Mouse (Mus musculus) heart, postnatal 4 days (tissue): ENCODE measurements at regions not wholly inside any gene's neighbourhood (a gene's known extent, or its start where the extent isn't known, plus 50 kb on each side); places are given as distances from the start of the nearest gene placed in this dataset.

Experiments
- DNase-seq: peaks from one replicate; pipeline ENCODE4 v3.0.0; 2021

GRCm38 (mm10) chr10:96325297-96325696, 188.9 kb downstream of the Gm5426 start:
- no peak for DNase-seq

GRCm38 (mm10) chr10:96330639-96331487, 194.5 kb downstream of the Gm5426 start:
- DNase-seq: no peak

DNA sequence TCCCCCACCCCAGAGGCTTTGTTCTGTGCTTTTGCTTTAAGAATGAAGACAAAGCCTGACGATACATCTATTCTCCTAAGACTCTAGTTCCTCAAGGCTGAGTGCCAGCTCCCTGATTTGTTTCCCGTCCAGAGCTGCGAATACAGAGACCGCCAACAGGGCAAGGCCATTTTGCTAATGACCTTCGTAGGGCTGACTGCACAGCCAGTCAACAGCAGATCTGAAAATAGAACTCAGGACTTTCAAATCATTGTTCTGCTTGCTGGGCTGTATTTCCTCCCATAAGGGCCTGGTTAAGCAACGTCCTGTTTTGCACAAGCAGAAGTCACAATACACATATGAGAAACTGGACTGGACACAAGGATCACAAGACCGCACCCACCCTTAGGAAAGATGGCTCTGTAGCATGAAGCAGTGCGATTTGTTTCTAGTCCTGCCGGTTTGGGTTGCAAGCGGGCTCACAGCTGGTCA, 196.4 kb downstream of the Gm5426 start:
- DNase-seq: peak; percentile 71

DNA sequence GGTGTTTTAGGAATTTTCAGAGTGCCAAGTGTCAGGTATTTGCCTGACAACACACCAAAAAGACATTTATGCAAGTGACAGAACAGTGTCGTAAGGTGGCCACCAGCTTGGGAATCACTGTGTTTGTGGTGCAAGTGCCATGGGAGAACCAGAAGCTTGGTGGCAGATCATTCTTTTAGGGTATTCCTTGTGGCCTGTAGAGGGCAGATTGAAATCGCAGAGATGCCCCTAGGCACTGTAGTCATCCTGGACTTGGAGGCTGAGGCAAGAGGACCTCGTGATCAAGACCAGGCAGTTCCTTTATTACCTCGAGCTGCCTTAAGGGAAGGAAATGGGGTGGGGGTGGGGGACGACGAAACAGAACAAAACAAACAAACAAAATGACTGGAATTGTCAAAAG, 196.8 kb downstream of the Gm5426 start:
- DNase-seq: peak; percentile 9

- no peak for DNase-seq
These were observed 199.9 kb downstream of the Gm5426 start for GRCm38 (mm10) chr10:96336271-96336670.

GRCm38 (mm10) chr10:96337088-96337666, 200.8 kb downstream of the Gm5426 start:
- no peak for DNase-seq

DNA sequence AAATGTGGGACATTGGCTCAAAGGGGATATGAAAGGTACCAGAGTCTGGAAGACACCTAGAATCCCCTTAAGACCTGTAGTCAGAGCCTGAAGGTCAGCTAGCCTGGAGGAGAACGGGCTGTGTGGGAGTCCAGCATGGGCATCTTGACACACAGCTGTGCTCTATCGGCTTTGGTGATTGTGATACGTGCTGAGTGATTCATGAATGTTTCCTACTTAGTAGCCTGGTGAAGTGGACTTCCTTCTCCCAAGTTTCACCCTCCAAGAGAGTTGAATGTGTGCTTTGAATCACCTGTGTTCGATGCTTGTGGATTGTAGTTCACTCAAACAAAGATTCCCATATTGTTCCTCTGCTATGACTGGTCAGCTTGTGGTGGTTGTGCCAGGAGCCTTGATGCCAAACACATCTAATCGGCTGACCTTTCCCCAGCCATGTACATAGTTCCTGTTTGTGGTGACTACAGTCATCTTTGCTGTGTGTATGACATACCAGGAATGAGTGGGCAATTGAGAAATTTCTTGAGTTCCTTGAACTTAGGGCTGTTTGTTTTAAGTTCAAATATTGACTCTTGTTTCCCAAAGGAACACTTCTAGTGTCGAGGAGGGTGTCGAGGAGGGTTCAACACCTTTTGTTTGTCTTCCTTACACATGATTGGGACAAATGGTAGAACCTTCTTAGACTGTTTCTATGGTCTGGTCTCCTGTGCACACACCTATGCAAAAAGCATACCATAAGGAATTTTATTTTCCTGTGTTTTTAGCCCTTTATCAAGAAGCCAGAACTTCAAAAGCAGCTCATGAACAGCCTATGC, 201.6 kb downstream of the Gm5426 start:
- DNase-seq: no peak

DNA sequence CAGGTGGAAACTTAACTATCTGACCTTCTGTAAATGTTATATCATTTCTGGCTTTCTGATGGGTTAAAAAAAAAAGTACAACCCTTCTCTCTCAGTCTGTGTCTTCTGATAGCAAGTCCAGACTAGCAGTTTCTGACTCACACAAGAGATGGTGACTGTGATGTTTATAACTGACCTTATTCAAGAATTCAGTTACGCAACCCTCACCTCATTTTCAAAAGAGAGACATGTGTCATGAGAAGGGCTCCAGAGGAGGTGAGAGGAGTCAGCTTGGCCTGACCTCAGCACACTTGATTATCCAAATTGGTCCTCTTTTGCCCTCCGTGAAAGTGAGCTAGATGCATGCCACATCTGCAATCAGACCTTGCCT, 202.2 kb downstream of the Gm5426 start:
- DNase-seq: no peak

GRCm38 (mm10) chr10:96342476-96342875, 206.1 kb downstream of the Gm5426 start:
- no peak for DNase-seq

DNA sequence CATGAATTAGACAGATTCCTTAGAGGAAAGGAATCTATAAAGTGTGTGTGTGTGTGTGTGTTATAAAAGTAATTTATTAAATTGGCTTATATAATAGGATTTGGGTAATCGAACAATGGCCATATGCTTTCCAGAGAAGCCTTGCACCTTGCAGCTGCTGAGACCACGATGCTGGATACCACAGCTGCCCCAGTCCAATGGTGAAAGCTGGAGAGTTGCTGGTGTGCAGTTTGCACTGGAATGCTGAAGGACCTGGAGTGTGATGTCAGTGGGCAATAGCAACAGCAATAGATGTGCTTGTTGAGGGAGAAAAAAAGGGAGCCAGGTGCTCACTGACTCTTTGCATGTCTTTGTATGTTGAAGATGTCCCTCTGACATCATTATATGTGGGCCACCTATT, 207.3 kb downstream of the Gm5426 start:
- DNase-seq: no peak

GRCm38 (mm10) chr10:96350692-96351091, 214.3 kb downstream of the Gm5426 start:
- no peak for DNase-seq

DNA sequence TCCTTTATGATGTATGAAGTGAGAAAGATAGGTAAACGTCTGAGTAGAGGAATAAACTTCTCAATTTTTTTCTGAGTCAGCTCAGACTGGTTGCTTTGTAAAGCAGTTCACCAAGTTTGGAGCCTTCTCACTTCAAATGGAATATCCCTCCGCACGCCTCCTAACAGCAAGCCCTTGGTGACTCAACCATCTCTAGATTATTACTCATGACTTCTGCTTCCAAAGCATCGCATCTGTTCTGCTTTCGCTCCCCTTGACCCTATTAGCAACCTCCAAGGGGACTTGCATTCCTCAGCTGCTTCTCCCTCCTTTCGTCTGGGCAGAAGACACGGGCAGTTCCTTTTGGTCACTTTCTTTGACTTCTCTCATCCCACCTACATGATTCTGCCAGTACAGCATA, 214.9 kb downstream of the Gm5426 start:
- no peak for DNase-seq

- no peak for DNase-seq
These were observed 220.7 kb downstream of the Gm5426 start for GRCm38 (mm10) chr10:96356980-96357624.

DNA sequence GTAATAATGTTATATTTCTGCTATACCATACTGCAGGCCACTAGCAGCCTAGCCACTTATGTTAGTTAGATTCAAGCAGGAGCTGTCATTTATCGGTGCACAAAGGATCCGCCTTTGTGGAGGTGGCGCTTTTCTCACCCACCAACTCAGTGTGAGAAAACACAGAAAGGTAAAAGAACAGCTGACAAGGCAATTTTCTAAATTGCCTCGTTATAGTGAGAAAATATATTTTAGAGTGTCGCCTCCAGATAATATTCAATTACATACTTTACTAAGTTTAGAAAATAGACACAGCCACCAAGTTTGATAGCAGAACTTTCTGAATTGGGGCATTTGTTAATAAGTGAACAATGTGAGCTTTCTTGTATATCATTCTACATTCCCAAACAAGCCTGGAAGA, 221.2 kb downstream of the Gm5426 start:
- no peak for DNase-seq

DNA sequence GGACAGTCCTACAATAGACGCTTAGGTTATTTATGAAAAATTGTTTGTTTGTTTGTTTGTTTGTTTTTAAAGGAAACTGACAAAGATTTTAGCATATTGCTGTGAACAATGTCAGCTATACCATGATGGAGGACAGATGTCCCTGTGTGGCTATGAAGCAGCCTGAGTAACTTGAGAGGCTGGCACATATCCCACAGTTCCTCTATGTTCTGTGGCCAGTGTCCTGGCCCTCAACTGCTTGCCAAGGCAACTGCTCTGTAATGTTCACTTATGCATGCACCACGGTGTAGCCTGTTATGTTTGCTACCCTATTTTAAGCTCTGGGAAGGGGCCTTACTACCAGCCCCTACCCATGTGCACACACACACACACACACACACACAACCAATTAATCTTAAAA, 222.6 kb downstream of the Gm5426 start:
- DNase-seq: no peak

- DNase-seq: no peak
These were observed 225.8 kb downstream of the Gm5426 start for GRCm38 (mm10) chr10:96362211-96362610.

- DNase-seq: no peak
These were observed 227.5 kb downstream of the Gm5426 start for GRCm38 (mm10) chr10:96363867-96364266.

DNA sequence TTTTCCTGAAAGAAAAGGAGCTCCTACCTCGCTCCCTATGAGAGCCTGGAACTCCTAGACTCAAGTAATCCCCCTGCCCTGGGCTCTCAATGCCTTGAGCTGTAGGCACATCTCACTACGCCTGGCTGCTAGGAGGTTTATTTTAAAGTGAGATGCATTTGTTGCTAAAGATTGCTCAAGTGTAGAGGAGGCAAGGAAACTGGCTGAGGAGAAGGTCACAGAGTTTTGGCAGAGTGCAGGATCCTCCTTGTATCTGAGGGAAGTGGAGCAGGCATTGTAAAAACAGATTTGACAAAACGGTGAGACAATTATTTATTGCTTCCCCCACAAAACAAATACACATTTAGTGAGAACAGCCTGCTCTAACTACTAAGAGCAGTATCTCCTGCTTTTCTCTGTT, 228.7 kb downstream of the Gm5426 start:
- no peak for DNase-seq

GRCm38 (mm10) chr10:96366871-96367270, 230.5 kb downstream of the Gm5426 start:
- no peak for DNase-seq

DNA sequence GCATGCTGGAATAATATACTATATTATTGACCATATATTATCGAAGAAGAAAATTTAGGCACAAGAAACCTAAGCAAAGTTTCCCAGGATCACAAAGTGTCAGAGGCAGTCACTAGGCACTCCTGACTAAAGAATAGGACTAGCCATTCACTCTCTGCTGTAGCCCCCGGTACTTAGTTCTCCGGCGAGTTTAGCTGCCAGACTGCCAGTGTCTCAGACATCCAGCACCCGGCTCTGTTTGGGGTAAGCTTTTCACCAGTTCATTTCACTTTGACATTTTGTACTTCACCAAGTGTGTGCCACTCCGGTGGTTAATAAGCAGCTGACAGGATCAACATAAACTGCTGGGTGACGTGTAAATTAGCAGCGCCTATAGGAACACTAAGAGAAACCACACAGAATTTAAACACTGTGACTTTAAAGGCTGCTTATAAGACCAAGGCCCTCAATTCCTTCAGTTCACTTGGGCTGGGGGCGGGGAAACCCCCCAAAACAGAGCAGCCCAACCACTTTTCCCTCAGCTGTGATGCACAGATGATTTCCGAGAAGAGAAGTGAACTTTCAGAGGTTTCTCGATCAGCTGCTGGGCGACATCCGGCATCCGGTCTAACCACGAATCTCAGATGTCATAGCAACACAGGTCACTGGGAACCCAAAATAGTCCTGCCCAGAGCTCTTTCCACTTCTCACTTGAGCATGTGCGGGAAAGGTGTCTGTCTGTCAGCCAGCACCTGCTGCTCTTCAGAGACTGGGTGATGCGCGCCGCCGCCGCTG, 234.3 kb downstream of the Gm5426 start:
- peak; percentile 26 for DNase-seq

GRCm38 (mm10) chr10:96371321-96371653, 234.9 kb downstream of the Gm5426 start:
- no peak for DNase-seq
